Mouse (Mus musculus) heart, adult 2 months (tissue): Measurements from ENCODE around the gene Clcc1.

ENCODE experiments used
- CTCF ChIP-seq: fragments of 200-600 bp; IDR thresholded peaks from 2 replicates; pipeline ENCODE4 v1.8.1; 2022; ENCODE audit warnings: antibody characterized with exemption, mild to moderate bottlenecking, moderate library complexity
- EP300 ChIP-seq: fragments of 200-500 bp; IDR thresholded peaks from 2 replicates; pipeline ENCODE4 v1.6.1; 2011; ENCODE audit warnings: low read depth, low read length, control low read depth; ENCODE audit not compliant: insufficient read depth

DNA sequence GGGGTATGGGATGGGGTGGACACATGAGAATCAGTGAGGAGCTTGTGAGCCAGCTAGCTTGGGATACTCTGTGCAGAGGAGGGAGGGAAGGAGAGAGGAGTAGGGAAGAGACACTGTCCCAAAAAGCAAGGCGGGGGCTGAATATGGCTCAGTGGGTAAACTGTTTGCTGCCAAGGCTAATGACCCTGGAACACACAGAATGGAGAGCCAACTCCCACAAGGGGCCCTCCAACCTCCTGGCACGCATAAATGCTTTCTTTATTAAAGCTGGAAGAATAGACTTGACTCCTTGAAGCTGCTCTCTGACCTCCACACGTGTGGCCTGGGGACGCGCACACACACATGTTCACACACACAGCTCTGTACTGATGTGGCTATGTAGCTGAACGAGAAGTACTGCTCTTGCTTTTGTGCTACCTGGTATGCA, 35.3 kb downstream of the Clcc1 start:
- TF ChIP-seq EP300 (no peak), CTCF (no peak)
